Mouse (Mus musculus): ENCODE results near the gene Xpnpep1. TPM values are rescaled to one million over a fixed set of nuclear protein-coding genes. Genes with fewer than 3 reads are reported as not detected.
A peak's percentile ranks its signal among the peaks of the same experiment; 100 is the strongest.

The Xpnpep1 gene
- 10 to 100 TPM; 97.3 to 97.5 TPM for total RNA-seq (2021)
- long read RNA-seq, experiment 1, full-length matches to known transcripts, result 94 of 177 reads
- long read RNA-seq, experiment 1, partial matches to known transcripts, result 9 of 177 reads
- long read RNA-seq, experiment 1, other reads (novel, unspliced or antisense), result 74 of 177 reads
- long read RNA-seq, experiment 2, full-length matches to known transcripts, result 91 of 164 reads
- long read RNA-seq, experiment 2, partial matches to known transcripts, result 8 of 164 reads
- long read RNA-seq, experiment 2, other reads (novel, unspliced or antisense), result 65 of 164 reads

GRCm38 (mm10) chr19:53040164-53041132 is at the start of gene Xpnpep1:
Xpnpep1 (minus strand) TSS chr19:53040214.
- peak; percentile 30 to 59 for DNase-seq (ENCODE audit: low spot score in 2 of 2)

GRCm38 (mm10) chr19:53087268-53088143 is 47.5 kb upstream of the Xpnpep1 start:
- no peak for DNase-seq (ENCODE audit: low spot score in 2 of 2)
- intact Hi-C loops (cut with DNase I), result no loop called here

More at GRCm38 (mm10) chr19:53040164-53041132, at the start of gene Xpnpep1:
- intact Hi-C loops (cut with DNase I), result no loop called here

GRCm38 (mm10) chr19:53086861-53087260 is 46.8 kb upstream of the Xpnpep1 start:
- no peak for DNase-seq (ENCODE audit: low spot score in 2 of 2)
- intact Hi-C loops (cut with DNase I), result no loop called here

GRCm38 (mm10) chr19:53084735-53085134 is 44.7 kb upstream of the Xpnpep1 start:
- intact Hi-C loops (cut with DNase I), result no loop called here
- no peak for DNase-seq (ENCODE audit: low spot score in 2 of 2)

GRCm38 (mm10) chr19:53082862-53083261 is 42.8 kb upstream of the Xpnpep1 start:
- no peak for DNase-seq (ENCODE audit: low spot score in 2 of 2)
- intact Hi-C loops (cut with DNase I), result no loop called here

- intact Hi-C loops (cut with DNase I), result no loop called here
- DNase-seq (ENCODE audit: low spot score in 2 of 2), result no peak
Measured at GRCm38 (mm10) chr19:53081339-53081738, 41.3 kb upstream of the Xpnpep1 start.

GRCm38 (mm10) chr19:53080921-53081320 is 40.9 kb upstream of the Xpnpep1 start:
- intact Hi-C loops (cut with DNase I), result no loop called here
- DNase-seq (ENCODE audit: low spot score in 2 of 2), result no peak

GRCm38 (mm10) chr19:53080487-53080886 is 40.5 kb upstream of the Xpnpep1 start:
- intact Hi-C loops (cut with DNase I), result no loop called here
- no peak for DNase-seq (ENCODE audit: low spot score in 2 of 2)

- intact Hi-C loops (cut with DNase I), result no loop called here
Measured at GRCm38 (mm10) chr19:53080026-53080425, 40.0 kb upstream of the Xpnpep1 start.

GRCm38 (mm10) chr19:53078271-53079085 is 38.5 kb upstream of the Xpnpep1 start:
- intact Hi-C loops (cut with DNase I), result no loop called here
- DNase-seq (ENCODE audit: low spot score in 2 of 2), result no peak

More at GRCm38 (mm10) chr19:53080026-53080425, 40.0 kb upstream of the Xpnpep1 start:
- DNase-seq (ENCODE audit: low spot score in 2 of 2), result no peak

- DNase-seq (ENCODE audit: low spot score in 2 of 2), result no peak
- intact Hi-C loops (cut with DNase I), result no loop called here
Measured at GRCm38 (mm10) chr19:53077278-53077677, 37.3 kb upstream of the Xpnpep1 start.

- intact Hi-C loops (cut with DNase I), result no loop called here
- DNase-seq (ENCODE audit: low spot score in 2 of 2), result peak; percentile 34 to 63
Measured at GRCm38 (mm10) chr19:53076238-53076981, 36.4 kb upstream of the Xpnpep1 start.

- no peak for DNase-seq (ENCODE audit: low spot score in 2 of 2)
- intact Hi-C loops (cut with DNase I), result no loop called here
Measured at GRCm38 (mm10) chr19:53075896-53076237, 35.9 kb upstream of the Xpnpep1 start.

GRCm38 (mm10) chr19:53074899-53075722 is 35.1 kb upstream of the Xpnpep1 start:
- intact Hi-C loops (cut with DNase I), result loop anchor here (5.0 kb wide), 1 partner anchor 67 kb away; the partner anchor contains the start of gene Add3

GRCm38 (mm10) chr19:53073521-53073920 is 33.5 kb upstream of the Xpnpep1 start:
- DNase-seq (ENCODE audit: low spot score in 2 of 2), result no peak
- intact Hi-C loops (cut with DNase I), result loop anchor here (5.0 kb wide), 1 partner anchor 69 kb away; the partner anchor contains the start of gene Add3

More at GRCm38 (mm10) chr19:53074899-53075722, 35.1 kb upstream of the Xpnpep1 start:
- no peak for DNase-seq (ENCODE audit: low spot score in 2 of 2)

GRCm38 (mm10) chr19:53072406-53072805 is 32.4 kb upstream of the Xpnpep1 start:
- no peak for DNase-seq (ENCODE audit: low spot score in 2 of 2)
- intact Hi-C loops (cut with DNase I), result loop anchor here (5.0 kb wide), 1 partner anchor 70 kb away; the partner anchor contains the start of gene Add3

GRCm38 (mm10) chr19:53071651-53072050 is 31.6 kb upstream of the Xpnpep1 start:
- intact Hi-C loops (cut with DNase I), result loop anchor here (5.0 kb wide), 1 partner anchor 71 kb away; the partner anchor contains the start of gene Add3
- no peak for DNase-seq (ENCODE audit: low spot score in 2 of 2)

Data from left cerebral cortex, postnatal 14 days (tissue).